Mouse (Mus musculus) embryo, embryonic 11 days (tissue): ENCODE results near the gene Shc2.
A peak's percentile ranks its signal among the peaks of the same experiment; 100 is the strongest.

ENCODE experiments used
- DNase-seq: peaks from one replicate; pipeline ENCODE4 v3.0.0-alpha.2; 2015

The Shc2 gene

DNA sequence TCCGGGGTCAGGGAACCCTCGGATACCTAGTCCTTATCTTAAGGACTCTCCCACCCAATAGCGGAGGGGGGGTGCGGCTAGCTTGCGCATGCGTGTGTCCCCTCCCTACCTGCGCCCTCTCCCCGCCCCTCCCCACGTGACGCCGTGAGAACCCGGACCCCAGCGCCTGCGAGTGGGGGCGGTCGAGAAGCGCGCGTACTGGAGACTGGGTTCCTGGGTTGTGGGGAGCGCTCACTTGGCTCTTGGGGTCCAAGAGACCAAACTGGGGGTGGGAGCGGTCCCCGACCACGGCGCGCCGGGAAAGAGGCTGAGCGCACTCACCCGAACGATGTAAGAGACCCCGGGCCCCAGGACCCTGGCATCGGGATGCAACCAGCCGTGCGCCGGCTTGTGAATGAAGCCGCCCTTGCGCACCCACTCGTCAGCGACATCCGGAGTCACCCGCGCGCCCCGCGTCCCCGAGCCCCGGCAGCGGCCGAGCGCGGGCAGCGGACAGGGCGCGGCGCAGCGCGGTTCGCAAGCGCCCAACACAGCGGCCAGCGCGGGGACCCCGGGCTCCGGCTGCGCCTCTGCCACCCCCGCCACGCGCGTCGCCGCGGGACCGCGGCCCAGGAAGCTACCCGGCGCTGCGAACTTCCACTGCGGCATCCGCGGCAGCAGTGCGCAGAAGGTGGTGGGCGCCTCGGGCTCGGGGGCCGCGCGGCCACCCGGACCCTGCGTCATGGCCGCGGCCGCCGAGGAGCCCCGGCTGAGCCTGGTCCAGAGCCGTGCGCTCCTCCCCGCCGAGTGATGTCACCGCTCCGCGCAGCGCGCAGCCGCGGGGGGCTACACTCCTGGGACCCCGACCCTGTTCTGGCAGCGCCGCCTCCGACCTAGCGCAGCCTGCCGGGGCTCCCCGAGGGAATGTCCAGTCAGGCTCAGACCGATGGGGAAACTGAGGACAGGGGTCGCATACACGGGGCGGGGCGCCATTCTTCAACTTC lies at the start of gene Shc2:
Gene Shc2, minus strand, starts transcription at position 791 of the 983 bp plus-strand sequence.
- peak; percentile 86 for DNase-seq

DNA sequence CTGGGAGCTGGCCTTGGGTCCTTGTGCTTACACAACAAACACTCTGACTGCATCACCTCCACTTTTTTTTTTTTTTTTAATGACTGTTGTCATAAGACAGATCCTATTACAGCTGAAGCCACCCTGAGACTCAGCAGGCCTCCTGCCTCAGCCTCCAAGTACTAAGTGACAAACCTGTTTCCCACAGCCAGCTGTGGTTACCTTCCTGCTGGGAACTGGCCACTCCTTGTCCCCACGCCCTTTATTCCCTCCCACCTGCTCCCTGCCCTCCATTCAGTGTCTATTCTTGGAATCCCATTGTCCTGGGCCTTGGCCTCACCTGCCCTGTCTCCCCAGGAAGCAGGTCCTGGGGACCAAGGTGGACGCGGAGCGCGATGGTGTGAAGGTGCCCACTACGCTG lies 49.8 kb upstream of the Shc2 start:
- no peak for DNase-seq

DNA sequence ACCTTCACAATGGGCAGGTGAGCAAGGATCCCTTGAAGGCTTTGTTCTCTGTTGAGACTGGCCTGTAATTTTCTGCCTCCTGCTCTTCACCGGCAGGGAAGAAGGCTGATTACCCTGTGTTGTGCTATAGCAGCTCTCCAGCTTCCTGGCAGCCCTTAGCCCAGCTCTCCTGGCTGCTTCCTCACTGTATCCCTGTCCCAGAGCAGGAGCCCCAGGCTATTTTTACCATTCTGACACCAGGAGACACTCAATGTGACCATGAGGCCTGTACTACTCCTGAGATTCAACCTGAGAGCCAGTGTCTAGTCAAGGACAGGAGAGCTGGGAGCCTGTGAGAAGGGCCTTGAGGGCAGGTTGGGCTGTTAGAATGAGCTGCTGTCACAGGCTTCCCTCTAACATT lies 49.0 kb upstream of the Shc2 start:
- no peak for DNase-seq

DNA sequence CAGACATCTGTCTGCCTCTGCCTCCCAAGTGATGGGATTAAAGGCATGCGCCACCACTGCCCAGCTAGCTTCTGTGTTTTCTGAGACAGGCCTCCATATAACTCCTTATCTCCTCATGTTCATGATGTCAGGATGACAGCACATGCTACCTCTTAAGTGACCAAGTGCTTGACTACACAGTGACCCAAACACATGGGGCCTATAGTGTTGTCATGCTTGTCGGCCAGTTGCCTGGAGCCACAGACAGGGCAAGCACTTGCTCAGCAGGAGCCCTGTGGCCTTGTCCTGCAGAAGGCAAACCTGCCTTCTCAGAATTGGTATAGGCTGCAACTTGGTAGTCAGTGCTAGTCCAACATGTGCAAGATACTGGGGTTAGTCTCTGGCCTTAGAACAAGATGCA lies 48.5 kb upstream of the Shc2 start:
- no peak for DNase-seq

DNA sequence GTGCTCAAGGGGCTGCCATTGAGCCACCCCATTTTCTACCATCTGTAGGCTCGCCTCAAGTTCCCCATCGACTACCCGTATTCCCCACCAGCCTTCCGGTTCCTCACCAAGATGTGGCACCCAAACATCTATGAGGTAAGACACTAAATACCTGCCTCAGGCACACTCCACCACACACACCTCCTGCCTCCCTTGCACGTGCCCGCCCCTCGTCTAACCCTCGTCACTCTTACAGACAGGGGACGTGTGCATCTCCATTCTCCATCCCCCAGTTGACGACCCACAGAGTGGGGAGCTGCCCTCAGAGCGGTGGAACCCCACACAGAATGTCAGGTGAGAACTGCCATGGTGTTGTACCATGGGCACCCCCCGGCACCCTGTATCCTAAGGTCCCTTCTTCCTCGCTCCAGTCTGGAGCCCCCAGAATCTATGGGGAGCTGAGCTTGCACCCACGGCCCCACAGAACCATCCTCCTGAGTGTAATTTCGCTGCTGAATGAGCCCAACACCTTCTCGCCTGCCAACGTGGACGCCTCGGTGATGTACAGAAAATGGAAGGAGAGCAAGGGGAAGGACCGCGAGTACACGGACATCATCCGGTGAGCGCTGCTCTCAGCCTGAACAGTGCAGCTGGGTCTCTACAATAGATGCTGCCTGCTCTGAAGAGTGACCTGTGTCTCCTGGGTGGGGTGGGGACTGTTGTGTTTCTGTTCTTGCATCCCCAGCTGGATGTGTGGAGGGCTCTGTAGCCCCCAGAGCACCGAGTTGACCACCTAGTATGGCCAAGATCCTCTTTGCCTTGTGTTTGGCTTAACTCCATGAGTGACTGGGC lies 47.3 kb upstream of the Shc2 start:
- DNase-seq: no peak

DNA sequence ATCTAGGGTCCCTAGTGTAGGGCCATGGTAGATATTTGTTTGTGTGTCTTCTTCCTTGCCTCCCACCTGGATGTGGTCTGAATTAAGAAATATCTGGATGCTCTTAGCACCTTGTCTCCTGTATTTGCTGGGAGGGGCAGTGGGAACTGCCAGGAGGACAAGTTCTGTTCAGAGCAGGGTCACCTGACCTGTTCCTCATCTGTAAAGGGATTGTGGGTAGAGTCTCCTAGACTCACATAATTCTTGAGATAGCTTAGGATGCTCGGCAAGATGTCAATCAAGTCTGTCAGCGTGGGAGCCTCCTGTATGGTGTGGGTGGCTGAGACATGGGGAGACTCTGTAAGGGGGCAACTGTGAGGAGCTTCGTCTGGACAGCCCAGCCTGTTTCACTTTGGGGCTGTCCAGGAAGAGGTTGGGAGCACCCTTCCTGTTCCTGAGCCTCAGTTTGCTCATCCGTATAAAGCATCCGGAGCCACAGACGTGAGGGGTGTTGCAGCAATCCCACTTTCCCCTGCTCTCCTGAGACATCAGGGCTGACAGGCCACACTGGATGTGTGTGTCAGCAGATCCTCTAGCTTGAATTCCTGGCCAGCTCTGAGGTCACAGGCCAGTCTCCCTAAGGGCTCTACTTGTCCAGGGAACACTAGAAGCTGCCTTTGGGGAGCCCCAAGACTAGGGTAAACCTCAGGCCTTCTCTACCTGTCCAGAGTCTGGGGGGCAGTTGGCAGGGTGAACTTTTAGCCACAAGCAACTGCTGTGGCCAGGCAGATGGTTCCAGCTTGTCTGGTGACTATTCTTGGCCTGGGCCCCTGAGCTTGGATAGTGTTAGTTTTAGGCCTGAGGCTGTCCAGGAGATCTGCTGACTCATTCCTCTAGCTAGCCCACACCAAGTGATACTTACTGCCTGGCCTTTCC lies 46.3 kb upstream of the Shc2 start:
- no peak for DNase-seq

DNA sequence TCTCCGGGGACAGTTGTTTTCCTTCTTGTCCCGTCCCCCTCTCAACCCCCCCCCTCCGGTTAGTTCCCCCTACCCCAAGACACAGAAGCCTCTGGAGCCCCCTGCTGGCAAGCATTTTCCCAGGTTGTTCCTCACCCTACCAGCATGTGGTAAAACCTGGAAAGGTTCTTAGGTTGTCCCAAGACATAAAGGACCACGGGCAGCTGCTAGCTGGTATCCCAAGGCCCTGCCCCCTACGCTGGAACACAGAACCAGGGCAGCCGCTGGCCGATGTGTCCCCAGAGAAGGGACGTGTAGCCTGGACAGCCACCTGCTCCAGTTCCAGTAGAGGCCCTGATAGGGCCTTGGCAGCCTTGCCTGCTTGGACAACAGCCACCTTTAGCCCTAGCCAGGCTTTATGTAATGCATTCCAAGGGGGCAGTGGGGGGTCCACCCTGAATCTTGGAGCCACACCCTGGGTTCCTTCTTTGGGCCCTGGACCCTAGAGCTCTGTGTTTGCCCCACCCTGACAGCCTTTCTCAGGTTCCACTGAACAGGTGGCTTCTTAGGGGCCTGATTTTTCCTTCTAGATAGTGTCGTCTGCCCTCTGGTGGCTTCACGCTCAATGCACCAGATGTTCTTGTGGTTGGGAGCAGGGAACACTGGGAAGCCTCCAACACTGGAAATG lies 45.3 kb upstream of the Shc2 start:
- DNase-seq: peak; percentile 70

DNA sequence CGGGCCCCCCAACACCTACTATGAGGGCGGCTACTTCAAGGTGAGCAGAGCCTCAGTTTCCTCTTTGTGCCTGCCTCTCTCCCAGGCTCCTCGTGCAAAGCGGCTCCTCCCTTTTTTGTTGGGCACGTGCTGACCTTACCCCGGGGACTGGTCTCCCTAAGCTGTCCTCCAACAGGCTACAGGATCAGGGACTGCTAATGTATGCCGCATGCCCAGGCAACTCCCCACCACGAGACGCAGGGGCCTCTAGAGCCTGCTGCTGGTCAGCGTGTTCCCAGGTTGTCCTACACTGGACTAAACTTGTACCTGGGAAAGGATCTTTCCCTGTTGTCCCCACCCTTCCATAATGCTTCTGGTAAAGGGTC lies 44.8 kb upstream of the Shc2 start:
- DNase-seq: no peak

DNA sequence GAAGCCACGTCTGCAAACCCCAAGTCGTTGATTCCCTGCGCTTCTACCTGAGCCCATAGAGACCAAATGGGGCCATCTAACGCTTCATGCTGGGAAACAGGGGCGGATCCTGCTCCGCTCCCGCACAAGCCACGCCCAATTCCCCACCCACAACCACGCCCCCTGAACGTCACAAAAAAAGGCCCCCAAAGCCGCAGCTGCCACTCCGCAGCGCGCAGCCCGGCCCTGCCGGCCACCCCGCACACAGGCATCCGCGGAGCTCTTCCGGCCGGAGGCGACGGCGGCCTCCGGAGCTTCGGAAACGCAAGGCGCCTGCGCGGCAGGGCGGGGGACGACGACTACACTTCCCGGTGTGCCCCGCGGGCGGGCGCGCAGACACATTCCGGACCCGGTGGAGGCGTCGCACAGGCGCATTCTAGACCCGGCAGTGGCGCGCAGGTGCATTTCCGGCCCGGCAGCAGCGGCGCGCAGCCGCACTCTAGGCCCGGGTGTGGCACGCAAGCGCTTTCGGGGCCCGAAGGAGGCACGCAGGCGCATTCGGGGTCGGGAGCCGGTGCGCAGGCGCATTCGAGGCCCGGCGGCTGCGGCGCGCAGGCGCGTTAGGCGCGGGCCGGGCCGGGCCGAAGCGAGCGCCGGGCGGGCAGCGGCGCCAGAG lies 44.0 kb upstream of the Shc2 start, which contains the start of gene Cdc34:
Gene Cdc34, plus strand, starts transcription at position 605 of the 655 bp plus-strand sequence.
- peak; percentile 99 for DNase-seq

DNA sequence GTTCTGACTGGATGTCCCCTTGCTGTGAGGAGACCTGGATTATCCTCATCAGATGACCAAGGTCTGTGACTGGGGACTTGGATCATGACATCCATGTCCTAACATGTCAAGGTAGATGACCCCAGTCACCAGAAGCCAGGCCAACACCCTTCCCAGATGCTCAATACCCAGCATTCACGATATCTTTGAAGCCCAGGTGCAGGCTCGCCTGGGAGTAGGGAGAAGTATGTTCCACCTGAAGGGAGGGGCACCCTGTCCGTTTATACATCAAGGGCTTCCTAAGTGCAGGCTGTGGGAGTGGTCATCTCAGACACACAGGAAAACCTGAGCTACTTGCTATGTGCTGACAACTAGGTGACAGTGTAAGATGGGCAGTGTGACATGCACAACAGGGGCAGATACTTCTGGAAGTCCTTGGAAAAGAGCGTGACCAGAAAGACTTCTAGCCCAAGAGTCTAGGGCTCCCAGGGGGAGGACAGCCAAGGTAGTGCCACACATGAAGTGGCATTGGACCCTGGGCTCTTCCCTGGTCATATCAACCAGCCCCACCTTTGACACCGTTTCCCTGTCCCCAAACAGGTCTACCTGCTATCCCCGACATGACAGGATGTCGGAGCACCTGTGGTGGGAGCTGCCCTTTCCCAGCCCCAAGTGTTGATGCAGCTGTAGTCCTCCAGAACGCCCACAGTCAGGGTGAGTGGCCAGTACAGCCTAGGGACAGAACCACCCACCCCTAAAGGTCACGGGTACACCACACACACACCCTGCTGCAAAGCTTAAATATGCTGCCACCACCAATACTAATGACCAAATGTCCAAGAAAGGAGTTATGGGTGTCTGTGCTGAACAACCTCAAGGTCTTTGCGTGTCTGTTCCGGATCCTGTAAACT lies 43.1 kb upstream of the Shc2 start:
- no peak for DNase-seq

DNA sequence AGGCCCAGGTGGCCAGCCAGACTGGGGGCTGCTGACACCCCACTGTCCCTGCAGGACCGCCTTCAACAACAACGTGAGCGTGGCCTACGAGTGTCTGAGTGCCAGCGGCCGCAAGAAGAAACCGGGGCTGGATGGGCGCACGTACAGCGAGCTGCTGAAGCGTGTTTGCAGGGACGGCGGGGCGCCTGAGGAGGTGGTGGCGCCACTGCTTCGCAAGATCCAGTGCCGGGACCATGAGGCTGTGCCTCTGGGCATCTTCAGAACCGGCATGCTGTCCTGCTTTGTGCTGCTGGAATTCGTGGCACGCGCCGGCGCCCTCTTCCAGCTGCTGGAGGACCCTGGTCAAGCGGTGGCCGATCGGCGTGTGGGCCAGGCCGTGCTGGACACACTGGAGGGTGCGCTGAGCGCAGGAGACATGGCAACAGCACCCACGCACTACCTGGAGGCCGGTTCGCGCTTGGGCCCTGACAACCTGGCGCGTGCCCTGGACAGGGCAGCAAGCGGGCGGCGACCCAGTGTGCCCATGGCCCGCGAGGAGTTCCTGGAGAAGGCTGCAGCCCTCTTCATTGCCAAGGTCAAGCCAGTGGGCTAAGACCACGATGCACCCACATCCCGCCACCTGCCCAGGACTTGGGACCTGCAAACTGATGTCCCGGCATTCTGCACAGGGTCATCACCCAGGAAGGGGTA lies 37.8 kb upstream of the Shc2 start:
- DNase-seq: no peak

DNA sequence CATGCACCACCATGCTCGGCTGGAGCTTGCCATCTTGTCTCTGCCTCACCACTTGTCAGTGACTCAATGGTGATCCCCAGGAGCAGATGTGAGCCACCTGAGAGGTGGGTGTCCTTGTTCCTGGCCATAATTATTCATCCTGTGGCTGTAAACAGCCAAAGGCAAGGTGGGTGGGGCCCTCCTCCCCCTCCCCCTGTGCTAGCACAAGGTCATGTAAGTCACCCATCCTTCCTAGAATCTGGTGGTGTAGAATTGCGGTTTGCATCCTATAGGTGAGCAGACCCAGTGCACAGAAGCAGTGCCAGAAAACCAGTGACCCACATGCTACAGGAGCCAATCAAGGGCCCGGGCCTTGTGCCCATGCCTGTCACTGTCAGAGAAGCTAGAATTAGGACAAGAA lies 35.3 kb upstream of the Shc2 start:
- DNase-seq: no peak

DNA sequence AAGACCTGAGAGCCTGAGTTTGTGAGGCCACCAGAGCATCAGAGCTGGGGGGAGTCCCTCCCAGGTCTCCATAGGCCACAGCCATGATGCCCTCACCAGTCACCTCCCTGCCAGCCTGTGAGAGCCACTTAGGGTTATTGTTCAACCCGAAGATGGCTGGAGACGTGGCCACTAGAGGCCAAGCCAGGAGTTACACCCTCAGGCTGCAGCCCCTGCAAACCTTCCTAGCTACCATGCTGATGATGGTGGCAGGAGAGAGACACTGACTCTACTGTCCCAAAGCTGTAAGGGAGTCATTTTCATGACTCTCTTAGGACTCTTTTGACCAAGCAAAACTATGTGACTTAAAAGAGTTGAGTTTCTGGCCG lies 34.4 kb upstream of the Shc2 start:
- no peak for DNase-seq

DNA sequence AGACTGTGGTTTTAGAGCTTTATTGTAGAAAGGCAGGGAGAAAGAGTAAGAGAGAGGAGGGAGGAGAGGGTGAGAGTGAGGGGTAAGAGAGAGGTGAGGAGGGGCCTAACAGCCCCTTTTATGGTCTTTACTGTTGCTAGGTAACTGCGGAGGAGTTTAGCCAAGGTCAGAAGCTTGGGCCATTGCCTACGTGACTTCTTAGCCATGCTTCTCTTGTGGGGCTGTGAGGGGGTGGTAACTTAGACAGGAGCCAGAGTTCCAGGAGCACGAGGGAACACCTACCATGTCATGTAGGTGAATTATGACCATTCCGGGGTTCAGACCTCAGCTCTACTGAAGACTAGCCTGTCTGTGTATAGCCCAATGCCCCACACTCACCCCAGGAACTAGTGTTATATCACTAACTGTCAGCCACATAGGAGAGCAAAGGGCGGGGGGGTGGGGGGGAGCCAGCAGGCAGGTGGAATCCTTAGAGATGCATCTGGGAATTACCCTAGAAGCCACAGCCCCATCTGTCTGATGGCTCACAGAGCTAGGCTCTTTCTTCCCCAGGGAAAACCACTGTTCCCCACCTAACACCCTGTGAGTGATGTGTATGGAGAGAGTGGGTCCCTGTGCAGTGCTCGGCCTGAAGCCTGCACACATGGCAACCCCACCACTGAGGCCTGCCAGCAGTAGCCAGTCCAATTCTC lies 33.8 kb upstream of the Shc2 start:
- DNase-seq: no peak

DNA sequence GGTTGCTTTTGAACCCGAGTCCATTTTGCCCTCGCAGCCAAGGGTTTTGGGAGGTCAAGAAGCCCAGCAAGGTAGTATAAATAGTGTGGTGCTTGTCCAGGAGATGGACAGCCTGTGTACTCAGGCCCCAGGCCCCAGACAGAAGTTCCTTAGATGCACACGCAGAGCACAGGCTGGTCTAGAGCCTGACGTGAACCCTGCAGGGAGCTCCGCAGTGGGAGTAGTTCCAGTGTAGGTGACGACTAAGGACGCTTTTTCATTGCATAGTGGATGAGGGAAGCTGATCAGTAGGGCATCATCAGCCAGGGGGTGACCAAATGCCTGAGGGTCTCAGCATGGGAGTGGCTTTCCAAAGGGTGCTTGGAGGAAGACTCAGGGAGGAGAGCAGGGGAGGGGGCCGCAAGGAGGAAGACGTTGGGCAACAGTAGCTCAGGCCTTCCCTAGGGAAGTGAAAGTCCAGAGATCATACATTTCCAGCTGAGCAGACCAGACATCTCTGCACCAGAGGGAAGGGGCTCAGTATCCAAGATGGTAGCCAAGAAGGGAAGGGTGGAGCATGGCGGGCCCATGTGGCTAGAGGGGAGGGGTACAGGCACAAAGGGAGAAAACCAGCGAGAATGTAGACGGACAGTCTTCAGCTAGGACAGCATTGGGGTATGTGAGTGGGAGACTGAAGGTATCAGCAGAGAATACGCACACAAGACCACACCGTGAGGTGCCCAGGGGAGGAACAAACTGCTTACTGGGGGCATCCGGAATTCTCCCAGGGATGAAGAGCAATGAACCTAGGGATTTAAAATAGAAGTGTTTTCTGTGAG lies 32.6 kb upstream of the Shc2 start:
- no peak for DNase-seq

DNA sequence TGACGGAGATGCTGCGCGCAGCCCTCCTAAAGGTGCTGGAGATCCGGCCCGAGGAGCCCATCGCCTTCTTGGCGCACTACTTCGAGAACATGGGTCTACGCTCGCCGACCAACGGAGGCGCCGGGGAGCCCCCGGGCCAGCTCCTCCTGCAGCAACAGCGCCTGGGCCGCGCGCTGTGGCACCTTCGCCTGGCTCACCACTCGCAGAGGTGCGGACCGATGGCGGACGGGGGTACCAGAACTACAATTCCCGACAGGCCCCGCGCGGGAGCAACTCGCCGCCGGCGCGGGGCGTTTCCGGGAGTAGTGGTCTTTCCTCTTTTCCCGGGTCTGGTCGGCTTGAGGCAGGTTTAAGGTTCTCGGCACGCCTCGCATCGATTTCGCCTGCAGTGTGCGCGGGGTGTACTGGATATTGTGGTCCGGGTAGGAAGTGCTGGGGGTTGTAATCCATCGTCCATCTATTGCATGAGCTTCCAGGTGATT lies 31.9 kb upstream of the Shc2 start:
- peak; percentile 94 for DNase-seq

DNA sequence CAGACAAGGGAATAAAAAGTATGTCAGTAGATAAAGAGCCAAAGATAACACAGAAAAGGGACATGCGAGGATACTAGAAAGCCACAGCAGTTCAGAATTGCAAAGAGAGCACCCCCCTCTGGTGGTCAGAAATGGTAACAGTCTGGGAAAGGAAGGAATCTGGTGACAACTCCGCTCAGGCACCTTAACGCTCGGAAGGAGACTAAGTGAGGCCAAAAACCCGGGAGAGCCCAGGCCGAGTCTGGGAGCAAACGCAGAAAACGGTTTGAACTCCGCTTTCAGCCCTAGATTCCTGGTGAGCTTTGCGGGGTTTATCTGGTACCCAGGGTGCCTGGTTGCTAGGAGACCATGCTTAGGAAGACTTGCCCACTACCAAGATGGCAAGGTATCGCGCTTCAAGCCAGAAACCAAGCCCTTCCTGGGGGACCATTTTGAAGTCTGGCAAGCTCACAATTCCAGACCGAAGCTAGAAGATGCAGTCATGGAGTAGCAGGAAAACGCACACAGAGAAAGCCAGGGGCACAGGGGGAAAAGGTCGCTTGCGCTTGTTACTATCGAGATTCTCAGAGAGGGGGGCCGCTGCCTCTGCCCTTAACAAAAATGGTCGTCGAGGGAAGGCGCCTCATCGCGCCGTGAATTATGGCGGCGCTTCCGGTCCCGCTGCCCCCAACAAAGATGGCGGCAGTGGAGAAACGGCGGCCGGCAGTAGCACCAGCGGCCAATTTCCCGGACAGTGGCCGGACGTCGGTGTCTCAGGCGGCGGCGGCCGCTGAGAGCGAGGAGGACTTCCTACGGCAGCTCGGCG lies 31.3 kb upstream of the Shc2 start, which contains the start of gene Tpgs1:
Gene Tpgs1, plus strand, starts transcription at position 599 of the 805 bp plus-strand sequence.
- peak; percentile 94 for DNase-seq
